Mouse (Mus musculus) central nervous system, embryonic 14 days (tissue): Measurements from ENCODE around the gene Them4. TPM values are rescaled to one million over a fixed set of nuclear protein-coding genes. Genes with fewer than 3 reads are reported as not detected.

Experiments used
- polyA plus RNA-seq: library from polyadenylated mRNA; depleted of rRNA; stranded (reverse); fragments of >200 nt; gene quantifications from 2 replicates; pipeline ENCODE4 v1.2.3, GENCODE M21; 2012; rRNA removed

Them4 gene
- polyA plus RNA-seq = 16.1 and 18.3 TPM in 2 replicates

DNA sequence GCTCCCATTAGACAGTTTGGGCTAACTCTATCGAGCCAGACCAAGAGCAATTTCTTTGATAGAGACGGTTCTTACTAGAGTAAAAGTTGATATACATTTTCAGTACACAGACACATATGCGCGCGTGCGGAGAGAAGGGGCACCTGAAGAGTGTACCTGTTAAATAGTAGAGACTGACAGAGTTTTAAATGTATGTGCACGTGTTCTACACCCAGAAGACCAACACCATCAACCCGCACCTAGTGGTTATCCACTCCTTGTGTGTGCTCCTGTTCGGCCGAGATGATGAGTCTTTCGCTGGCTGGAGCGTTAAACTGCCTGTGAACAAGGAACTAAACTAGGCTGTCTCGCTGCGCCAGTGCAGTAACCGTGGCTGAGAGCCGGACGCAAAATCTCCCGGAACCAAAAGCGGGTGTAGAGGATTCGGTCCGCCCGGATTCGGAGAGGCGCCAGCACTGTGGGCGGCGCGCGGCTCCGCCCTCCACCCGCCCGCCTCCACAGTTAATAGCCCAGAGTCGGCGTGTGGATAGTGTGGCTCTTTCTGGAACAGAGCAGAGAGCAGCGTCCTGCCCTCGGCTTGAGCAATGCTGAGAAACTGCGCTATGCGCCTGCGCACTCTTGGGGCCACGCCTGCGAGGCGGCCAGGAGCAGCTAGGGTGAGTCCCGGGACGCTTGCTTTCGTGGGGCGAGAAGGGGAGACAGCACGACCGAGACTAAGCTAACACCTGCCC is at the start of gene Them4:
Gene Them4 (plus strand): TSS at position 457 of the 731 bp plus-strand sequence.

DNA sequence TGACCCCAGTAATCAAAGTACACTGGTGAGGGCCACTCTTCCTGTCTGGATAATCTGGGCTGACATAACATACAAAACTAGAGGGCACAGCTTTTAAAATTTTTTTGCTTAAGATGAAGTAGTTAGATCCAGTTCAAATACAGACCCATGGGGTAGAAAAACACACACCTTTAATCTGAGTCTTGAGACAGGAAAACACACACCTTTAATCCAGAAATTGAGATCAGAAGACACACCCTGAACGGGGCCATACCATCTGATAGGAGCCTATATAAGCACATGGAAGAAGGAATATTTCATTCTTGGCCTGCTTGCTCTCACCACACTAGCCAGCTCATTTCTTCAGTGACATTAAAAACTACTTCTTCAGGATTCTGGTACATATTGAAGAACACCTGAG is 46.2 kb upstream of the Them4 start, which contains the start of gene Gm4778:
Gene Gm4778 (plus strand): TSS at position 301 of the 400 bp plus-strand sequence.

GRCm38 (mm10) chr3:94341959-94342422 is 32.1 kb downstream of the Them4 start, which contains the start of gene Them5:
Them5 (plus strand) TSS chr3:94342099.

GRCm38 (mm10) chr3:94362138-94362537 is 52.2 kb downstream of the Them4 start, which contains the start of gene C2cd4d:
C2cd4d (plus strand) TSS chr3:94362438.

GRCm38 (mm10) chr3:94372641-94373040 is 62.8 kb downstream of the Them4 start, which contains the start of gene Rorc:
Rorc (plus strand) TSS chr3:94372794.

Other genes with a start within 250 kb of the Them4 start
- not detected in 2 replicates for gene Gm10697, start 237.4 kb upstream of the Them4 start, polyA plus RNA-seq
- gene Gm10696, start 131.9 kb upstream of the Them4 start, polyA plus RNA-seq = not detected in 2 replicates
- not detected in 2 replicates for gene Gm5286, start 113.4 kb upstream of the Them4 start, polyA plus RNA-seq
- not detected in 2 replicates for gene Gm4778, start 46.1 kb upstream of the Them4 start, polyA plus RNA-seq
- gene Them5, start 32.0 kb downstream of the Them4 start, polyA plus RNA-seq = 0.37 and 0.95 TPM in 2 replicates
- gene C2cd4d, start 52.3 kb downstream of the Them4 start, polyA plus RNA-seq = 0.50 and 1.4 TPM in 2 replicates
- gene Rorc, start 62.7 kb downstream of the Them4 start, polyA plus RNA-seq = 1.5 TPM in 2 replicates
- gene Lingo4, start 88.4 kb downstream of the Them4 start, polyA plus RNA-seq = 0.48 and 0.53 TPM in 2 replicates
- gene Tdrkh, start 103.2 kb downstream of the Them4 start, polyA plus RNA-seq = 18.3 and 22.8 TPM in 2 replicates
- gene Mrpl9, start 133.2 kb downstream of the Them4 start, polyA plus RNA-seq = 51.2 and 52.9 TPM in 2 replicates
- gene Oaz3, start 133.8 kb downstream of the Them4 start, polyA plus RNA-seq = 0.44 and 0.51 TPM in 2 replicates
- gene Celf3, start 168.2 kb downstream of the Them4 start, polyA plus RNA-seq = 535 and 550 TPM in 2 replicates
- 5.1 and 6.3 TPM in 2 replicates for gene Riiad1, start 170.3 kb downstream of the Them4 start, polyA plus RNA-seq